Mouse (Mus musculus) common myeloid progenitor, adult 5-6 weeks (primary cell): ENCODE measurements around the gene Ncapd2. TPM values are rescaled to one million over a fixed set of nuclear protein-coding genes. Genes with fewer than 3 reads are reported as not detected.

Experiments used
- total RNA-seq: library from RNA; stranded (forward); fragments of 200-1000, 187-1606 nt; gene quantifications from 2 replicates; pipeline ENCODE4 v1.2.3, GENCODE M21; 2017

Ncapd2 gene
- total RNA-seq, 1 experiment from 2014 or later, result 344 TPM

Other genes with a start within 250 kb of the Ncapd2 start
- 45.6 and 48.1 TPM in 2 replicates for gene Cops7a, start 226.2 kb downstream of the Ncapd2 start, total RNA-seq
- gene Pianp, start 195.0 kb downstream of the Ncapd2 start, total RNA-seq, result not detected in 2 replicates
- 19.7 and 27.0 TPM in 2 replicates for gene Zfp384, start 182.6 kb downstream of the Ncapd2 start, total RNA-seq
- 52.8 and 69.9 TPM in 2 replicates for gene Ing4, start 151.9 kb downstream of the Ncapd2 start, total RNA-seq
- gene Acrbp, start 142.0 kb downstream of the Ncapd2 start, total RNA-seq, result 2.3 and 5.4 TPM in 2 replicates
- gene Lpar5, start 123.8 kb downstream of the Ncapd2 start, total RNA-seq, result 4.4 and 6.9 TPM in 2 replicates
- gene Chd4, start 95.7 kb downstream of the Ncapd2 start, total RNA-seq, result 444 and 506 TPM in 2 replicates
- 85.9 and 92.8 TPM in 2 replicates for gene Nop2, start 59.8 kb downstream of the Ncapd2 start, total RNA-seq
- 16.5 and 19.5 TPM in 2 replicates for gene Iffo1, start 46.5 kb downstream of the Ncapd2 start, total RNA-seq
- gene Gapdh, start 25.2 kb downstream of the Ncapd2 start, total RNA-seq, result 769 and 809 TPM in 2 replicates
- gene Mrpl51, start 100 bp upstream of the Ncapd2 start, total RNA-seq, result 97.3 and 99.1 TPM in 2 replicates
- gene Vamp1, start 23.9 kb upstream of the Ncapd2 start, total RNA-seq, result 4.9 and 8.0 TPM in 2 replicates
- gene Tapbpl, start 40.2 kb upstream of the Ncapd2 start, total RNA-seq, result 18.8 and 20.2 TPM in 2 replicates
- gene Cd27, start 45.3 kb upstream of the Ncapd2 start, total RNA-seq, result 66.4 and 98.2 TPM in 2 replicates
- gene Tuba3a, start 94.3 kb upstream of the Ncapd2 start, total RNA-seq, result not detected in 2 replicates
- gene Ltbr, start 122.2 kb upstream of the Ncapd2 start, total RNA-seq, result 23.2 and 25.0 TPM in 2 replicates
- gene Scnn1a, start 129.0 kb upstream of the Ncapd2 start, total RNA-seq, result 0.55 and 0.63 TPM in 2 replicates
- 28.3 and 33.1 TPM in 2 replicates for gene Tnfrsf1a, start 157.7 kb upstream of the Ncapd2 start, total RNA-seq
- gene Plekhg6, start 189.1 kb upstream of the Ncapd2 start, total RNA-seq, result not detected in 2 replicates